Mouse (Mus musculus): ENCODE data around the gene Rnf224.

GRCm38 (mm10) chr2:25240310-25240709, 3.7 kb upstream of the Rnf224 start:
- TF ChIP-seq CTCF (IDR thresholded peaks at IDR 0.05; ENCODE audit: low read depth) (no peak), EP300 (IDR thresholded peaks at IDR 0.05; ENCODE audit: low read depth) (no peak)

Data from heart, postnatal 0 days (tissue).